Mouse (Mus musculus): ENCODE results near the gene Sucla2. TPM values are rescaled to one million over a fixed set of nuclear protein-coding genes. Genes with fewer than 3 reads are reported as not detected.
"Not testable (repeated sequence)": the region's sequence is repeated elsewhere in the genome, so short reads cannot be mapped to it uniquely, and the experiment has no call there.

The Sucla2 gene
- polyA plus RNA-seq, 1 experiment from 2014 or later: 110 TPM

- no peaks in the 10 kb centered on the region for H3K9me3 ChIP-seq (ENCODE audit: control insufficient read depth, low read length)
- H3K27ac ChIP-seq (ENCODE audit: low read length): no peak overlapping the region
- H3K4me3 ChIP-seq (replicated peaks; ENCODE audit: low read length): no peak overlapping the region
- no peak overlapping the region for H3K9ac ChIP-seq (replicated peaks; ENCODE audit: low read depth, low read length)
- no peak overlapping the region for H3K4me2 ChIP-seq (ENCODE audit: low read length)
- no peaks in the 10 kb centered on the region for H3K4me1 ChIP-seq (replicated peaks; ENCODE audit: control insufficient read depth, insufficient read depth, low read length)
- H3K27me3 ChIP-seq (replicated peaks; ENCODE audit: control insufficient read depth, insufficient read depth, low read length): no peaks in the 10 kb centered on the region
- H3K36me3 ChIP-seq (ENCODE audit: control insufficient read depth, insufficient read depth): no peaks in the 10 kb centered on the region; the same call in 1 of the 2 replicates
- no peak for ATAC-seq
These were observed 51.2 kb downstream of the Sucla2 start for GRCm38 (mm10) chr14:73576336-73576735.

GRCm38 (mm10) chr14:73588080-73588479 is 63.0 kb downstream of the Sucla2 start:
- Histone ChIP-seq H3K27ac (ENCODE audit: low read length) (no peak overlapping the region), H3K4me3 (replicated peaks; ENCODE audit: low read length) (no peak overlapping the region), H3K36me3 (ENCODE audit: control insufficient read depth, insufficient read depth) (peaks cover 9% of the 10 kb centered on the region), H3K9me3 (ENCODE audit: control insufficient read depth, low read length) (0 out of 2 replicates have a peak, but pooled peaks cover 2% of the 10 kb centered on the region), H3K4me1 (replicated peaks; ENCODE audit: control insufficient read depth, insufficient read depth, low read length) (no peaks in the 10 kb centered on the region), H3K4me2 (ENCODE audit: low read length) (no peak overlapping the region), H3K27me3 (replicated peaks; ENCODE audit: control insufficient read depth, insufficient read depth, low read length) (no peaks in the 10 kb centered on the region), H3K9ac (replicated peaks; ENCODE audit: low read depth, low read length) (no peak overlapping the region)
- no peak for ATAC-seq
- WGBS: 70% methylated on average over 1 of the region's 1 CpGs

- 77% methylated on average over 1 of the region's 1 CpGs for WGBS
- H3K9me3 ChIP-seq (ENCODE audit: control insufficient read depth, low read length): no peaks in the 10 kb centered on the region
- H3K4me3 ChIP-seq (replicated peaks; ENCODE audit: low read length): no peak overlapping the region
- H3K4me2 ChIP-seq (ENCODE audit: low read length): no peak overlapping the region
- peaks cover 11% of the 10 kb centered on the region; the same call in 1 of the 2 replicates for H3K36me3 ChIP-seq (ENCODE audit: control insufficient read depth, insufficient read depth)
- no peaks in the 10 kb centered on the region for H3K4me1 ChIP-seq (replicated peaks; ENCODE audit: control insufficient read depth, insufficient read depth, low read length)
- no peak overlapping the region for H3K9ac ChIP-seq (replicated peaks; ENCODE audit: low read depth, low read length)
- H3K27me3 ChIP-seq (replicated peaks; ENCODE audit: control insufficient read depth, insufficient read depth, low read length): no peaks in the 10 kb centered on the region
- H3K27ac ChIP-seq (ENCODE audit: low read length): no peak overlapping the region
- no peak for ATAC-seq
These were observed 67.0 kb downstream of the Sucla2 start for GRCm38 (mm10) chr14:73592166-73592565.

- Histone ChIP-seq H3K9ac (replicated peaks; ENCODE audit: low read depth, low read length) (no peak overlapping the region), H3K27me3 (replicated peaks; ENCODE audit: control insufficient read depth, insufficient read depth, low read length) (no peaks in the 10 kb centered on the region), H3K4me1 (replicated peaks; ENCODE audit: control insufficient read depth, insufficient read depth, low read length) (no peaks in the 10 kb centered on the region), H3K4me3 (replicated peaks; ENCODE audit: low read length) (no peak overlapping the region), H3K9me3 (ENCODE audit: control insufficient read depth, low read length) (peaks cover 6% of the 10 kb centered on the region; the same call in 1 of the 2 replicates), H3K36me3 (ENCODE audit: control insufficient read depth, insufficient read depth) (peaks cover 16% of the 10 kb centered on the region), H3K4me2 (ENCODE audit: low read length) (no peak overlapping the region), H3K27ac (ENCODE audit: low read length) (no peak overlapping the region)
- WGBS: 93% methylated on average over 8 of the region's 8 CpGs
- ATAC-seq: no peak
These were observed 74.6 kb downstream of the Sucla2 start for GRCm38 (mm10) chr14:73599720-73600119.

- no peak for ATAC-seq
- Histone ChIP-seq H3K4me3 (replicated peaks; ENCODE audit: low read length) (no peak overlapping the region), H3K27me3 (replicated peaks; ENCODE audit: control insufficient read depth, insufficient read depth, low read length) (no peaks in the 10 kb centered on the region), H3K9me3 (ENCODE audit: control insufficient read depth, low read length) (no peaks in the 10 kb centered on the region), H3K4me2 (ENCODE audit: low read length) (no peak overlapping the region), H3K4me1 (replicated peaks; ENCODE audit: control insufficient read depth, insufficient read depth, low read length) (no peaks in the 10 kb centered on the region), H3K27ac (ENCODE audit: low read length) (no peak overlapping the region), H3K9ac (replicated peaks; ENCODE audit: low read depth, low read length) (no peak overlapping the region), H3K36me3 (ENCODE audit: control insufficient read depth, insufficient read depth) (0 out of 2 replicates have a peak, but pooled peaks cover 2% of the 10 kb centered on the region)
- WGBS: 92% methylated on average over 4 of the region's 4 CpGs
These were observed 82.6 kb downstream of the Sucla2 start for GRCm38 (mm10) chr14:73607732-73608131.

GRCm38 (mm10) chr14:73608668-73609481 is 83.8 kb downstream of the Sucla2 start:
- ATAC-seq: no peak
- no peak overlapping the region for H3K4me3 ChIP-seq (replicated peaks; ENCODE audit: low read length)
- H3K36me3 ChIP-seq (ENCODE audit: control insufficient read depth, insufficient read depth): 0 out of 2 replicates have a peak, but pooled peaks cover 1% of the 10 kb centered on the region
- no peak overlapping the region for H3K9ac ChIP-seq (replicated peaks; ENCODE audit: low read depth, low read length)
- no peak overlapping the region for H3K27ac ChIP-seq (ENCODE audit: low read length)
- WGBS: 68% methylated on average over 11 of the region's 11 CpGs
- no peaks in the 10 kb centered on the region for H3K27me3 ChIP-seq (replicated peaks; ENCODE audit: control insufficient read depth, insufficient read depth, low read length)
- H3K4me1 ChIP-seq (replicated peaks; ENCODE audit: control insufficient read depth, insufficient read depth, low read length): no peaks in the 10 kb centered on the region
- H3K4me2 ChIP-seq (ENCODE audit: low read length): no peak overlapping the region
- no peaks in the 10 kb centered on the region for H3K9me3 ChIP-seq (ENCODE audit: control insufficient read depth, low read length)

GRCm38 (mm10) chr14:73614961-73615360 is 89.8 kb downstream of the Sucla2 start:
- not testable (repeated sequence) for H3K4me2 ChIP-seq (ENCODE audit: low read length); ATAC-seq; H3K36me3 ChIP-seq (ENCODE audit: control insufficient read depth, insufficient read depth); H3K27ac ChIP-seq (ENCODE audit: low read length); H3K4me1 ChIP-seq (replicated peaks; ENCODE audit: control insufficient read depth, insufficient read depth, low read length); H3K9me3 ChIP-seq (ENCODE audit: control insufficient read depth, low read length); H3K9ac ChIP-seq (replicated peaks; ENCODE audit: low read depth, low read length); H3K4me3 ChIP-seq (replicated peaks; ENCODE audit: low read length); H3K27me3 ChIP-seq (replicated peaks; ENCODE audit: control insufficient read depth, insufficient read depth, low read length)
- 70% methylated on average over 1 of the region's 1 CpGs for WGBS

- 77% methylated on average over 3 of the region's 3 CpGs for WGBS
These were observed 95.8 kb downstream of the Sucla2 start for GRCm38 (mm10) chr14:73620880-73621279.

GRCm38 (mm10) chr14:73622988-73623387 is 97.9 kb downstream of the Sucla2 start:
- WGBS: 95% methylated on average over 1 of the region's 1 CpGs
- no peak overlapping the region for H3K9ac ChIP-seq (replicated peaks; ENCODE audit: low read depth, low read length)
- no peaks in the 10 kb centered on the region for H3K27me3 ChIP-seq (replicated peaks; ENCODE audit: control insufficient read depth, insufficient read depth, low read length)
- no peaks in the 10 kb centered on the region for H3K4me1 ChIP-seq (replicated peaks; ENCODE audit: control insufficient read depth, insufficient read depth, low read length)
- H3K36me3 ChIP-seq (ENCODE audit: control insufficient read depth, insufficient read depth): no peaks in the 10 kb centered on the region
- H3K4me2 ChIP-seq (ENCODE audit: low read length): no peak overlapping the region
- no peak overlapping the region for H3K4me3 ChIP-seq (replicated peaks; ENCODE audit: low read length)
- peaks cover 3% of the 10 kb centered on the region; the same call in 1 of the 2 replicates for H3K9me3 ChIP-seq (ENCODE audit: control insufficient read depth, low read length)
- no peak overlapping the region for H3K27ac ChIP-seq (ENCODE audit: low read length)
- no peak for ATAC-seq

More at GRCm38 (mm10) chr14:73620880-73621279, 95.8 kb downstream of the Sucla2 start:
- H3K36me3 ChIP-seq (ENCODE audit: control insufficient read depth, insufficient read depth): no peaks in the 10 kb centered on the region
- no peaks in the 10 kb centered on the region for H3K4me1 ChIP-seq (replicated peaks; ENCODE audit: control insufficient read depth, insufficient read depth, low read length)
- H3K4me2 ChIP-seq (ENCODE audit: low read length): no peak overlapping the region
- no peak overlapping the region for H3K27ac ChIP-seq (ENCODE audit: low read length)
- H3K4me3 ChIP-seq (replicated peaks; ENCODE audit: low read length): no peak overlapping the region
- no peak for ATAC-seq
- peaks cover 3% of the 10 kb centered on the region; the same call in 1 of the 2 replicates for H3K9me3 ChIP-seq (ENCODE audit: control insufficient read depth, low read length)
- no peak overlapping the region for H3K9ac ChIP-seq (replicated peaks; ENCODE audit: low read depth, low read length)
- H3K27me3 ChIP-seq (replicated peaks; ENCODE audit: control insufficient read depth, insufficient read depth, low read length): no peaks in the 10 kb centered on the region
